Mouse (Mus musculus): ENCODE results near the gene Scgb2b27.

GRCm38 (mm10) chr7:34013842-34014241 is at the start of gene Scgb2b27:
- no peak for TF ChIP-seq CTCF (IDR thresholded peaks at IDR 0.05; ENCODE audit: control insufficient read depth, insufficient read depth, low read length)
- no peak for TF ChIP-seq POLR2A (IDR thresholded peaks at IDR 0.05; ENCODE audit: borderline replicate concordance, control insufficient read depth, low read depth, low read length)
